Mouse (Mus musculus): ENCODE data around the gene Adam17. TPM values are rescaled to one million over a fixed set of nuclear protein-coding genes. Genes with fewer than 3 reads are reported as not detected.

The Adam17 gene
- total RNA-seq, 2 experiments from 2014 or later = 43.1 to 47.5 TPM

DNA sequence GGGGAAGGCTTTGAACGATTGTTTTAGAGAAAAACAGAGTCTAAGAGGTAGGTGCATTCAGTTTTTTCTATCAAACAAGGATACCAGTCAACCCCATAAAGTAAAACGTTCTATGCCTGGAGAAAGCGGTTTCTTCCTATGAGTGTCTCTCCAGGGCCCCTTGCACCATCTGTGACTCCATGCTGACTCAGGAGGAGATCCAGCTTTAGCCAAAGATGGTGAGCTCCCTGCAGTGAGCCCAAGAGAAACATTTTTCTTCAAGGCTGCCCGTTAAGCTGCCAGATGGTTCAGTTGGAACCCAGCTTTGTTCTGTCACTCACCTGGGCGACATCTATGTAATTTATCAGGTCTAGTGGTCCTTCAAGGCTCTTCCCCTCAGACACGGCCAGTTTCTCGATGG is 99.0 kb downstream of the Adam17 start:
- ATAC-seq (replicated peaks; ENCODE audit: low FRiP score, low TSS enrichment, poor library complexity, severe bottlenecking) = no peak

Other genes starting within 250 kb of the Adam17 start
- gene Cpsf3, start 88.2 kb downstream of the Adam17 start, total RNA-seq (2014; fragmentation: Nextera tagmentation) = 126 and 154 TPM in 2 replicates
- 105 and 107 TPM in 2 replicates for gene Cpsf3, start 88.2 kb downstream of the Adam17 start, total RNA-seq (2017)
- gene Itgb1bp1, start 87.3 kb downstream of the Adam17 start, total RNA-seq (2014; fragmentation: Nextera tagmentation) = 30.4 and 38.6 TPM in 2 replicates
- gene Itgb1bp1, start 87.3 kb downstream of the Adam17 start, total RNA-seq (2017) = 17.6 and 20.4 TPM in 2 replicates
- gene Iah1, start 57.2 kb downstream of the Adam17 start, total RNA-seq (2014; fragmentation: Nextera tagmentation) = 38.0 and 40.6 TPM in 2 replicates
- 20.5 and 40.9 TPM in 2 replicates for gene Iah1, start 57.2 kb downstream of the Adam17 start, total RNA-seq (2017)
- 167 and 196 TPM in 2 replicates for gene Ywhaq, start 44.0 kb upstream of the Adam17 start, total RNA-seq (2014; fragmentation: Nextera tagmentation)
- gene Ywhaq, start 44.0 kb upstream of the Adam17 start, total RNA-seq (2017) = 182 and 215 TPM in 2 replicates

All from megakaryocyte-erythroid progenitor cell, adult 5-6 weeks (primary cell).